Mouse (Mus musculus): ENCODE measurements around the gene Gm10135.
"Not testable (repeated sequence)": the region's sequence is repeated elsewhere in the genome, so short reads cannot be mapped to it uniquely, and the experiment has no call there.

Gene Gm10135

DNA sequence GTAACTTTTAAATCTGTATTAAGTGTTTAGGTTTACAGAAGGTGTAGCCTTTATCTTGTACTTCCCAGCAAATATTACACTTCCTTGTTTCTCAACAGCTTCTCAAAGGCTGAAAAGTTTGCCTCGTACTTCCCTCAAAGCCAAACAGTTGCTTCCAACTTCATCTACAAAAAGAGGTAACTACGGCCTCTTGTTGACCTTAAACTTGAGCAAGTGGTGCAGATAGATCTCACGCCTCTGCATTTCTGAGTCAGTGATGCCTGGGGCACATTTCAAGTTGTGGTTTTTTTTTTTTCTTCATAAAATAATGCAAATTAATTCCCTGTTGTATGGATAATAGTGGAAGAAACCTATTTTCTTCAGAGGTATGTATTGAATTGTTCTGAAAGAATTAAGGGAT, 8.8 kb downstream of the Gm10135 start:
- DNase-seq (ENCODE audit: low read depth, low spot score) = no peak

GRCm38 (mm10) chr5:72960096-72960495, 14.4 kb downstream of the Gm10135 start:
- no peak for DNase-seq (ENCODE audit: low read depth, low spot score)

DNA sequence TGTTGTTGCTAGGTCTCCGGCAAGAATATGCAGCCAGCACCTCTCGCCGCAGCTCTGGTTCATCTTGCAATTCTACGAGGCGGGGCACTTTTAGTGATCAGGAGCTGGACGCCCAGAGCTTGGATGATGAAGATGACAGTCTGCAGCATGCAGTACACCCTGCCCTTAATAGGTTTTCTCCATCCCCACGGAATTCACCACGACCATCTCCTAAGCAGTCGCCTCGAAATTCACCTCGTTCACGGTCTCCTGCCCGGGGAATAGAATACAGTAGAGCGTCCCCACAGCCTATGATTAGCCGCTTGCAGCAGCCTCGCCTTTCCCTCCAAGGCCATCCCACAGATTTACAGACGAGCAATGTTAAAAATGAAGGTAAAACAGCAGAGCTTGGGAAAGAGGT, 17.2 kb downstream of the Gm10135 start:
- no peak for DNase-seq (ENCODE audit: low read depth, low spot score)

DNA sequence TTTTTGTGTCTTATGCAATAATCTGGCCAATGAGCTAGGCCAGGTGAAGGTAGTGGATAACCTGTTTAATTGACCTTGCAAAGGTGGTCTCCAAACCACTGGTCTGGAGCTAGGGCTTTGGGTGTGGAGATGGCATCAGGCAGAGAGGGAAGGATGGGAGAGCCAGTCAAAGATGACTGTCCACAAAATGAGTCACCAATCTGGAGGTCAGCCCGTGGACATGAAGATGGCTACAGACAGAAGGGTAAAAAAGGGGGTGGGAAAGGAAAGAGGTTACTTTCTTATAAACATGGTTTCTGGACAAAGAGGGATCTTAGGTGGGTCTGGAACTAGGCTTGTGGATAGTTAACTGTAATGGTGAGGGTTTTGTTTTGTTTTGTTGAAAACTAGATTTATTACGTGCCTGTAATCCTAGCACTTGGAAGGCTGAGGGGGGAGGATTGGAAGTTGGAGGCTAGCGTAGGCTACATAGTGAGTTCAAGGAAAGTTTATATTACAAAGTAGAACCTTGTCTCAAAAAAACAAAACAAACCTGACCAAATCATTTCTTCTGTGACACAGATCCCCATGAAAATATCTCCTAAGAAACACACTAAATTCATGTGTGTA, 20.4 kb downstream of the Gm10135 start:
- DNase-seq (ENCODE audit: low read depth, low spot score) = no peak

DNA sequence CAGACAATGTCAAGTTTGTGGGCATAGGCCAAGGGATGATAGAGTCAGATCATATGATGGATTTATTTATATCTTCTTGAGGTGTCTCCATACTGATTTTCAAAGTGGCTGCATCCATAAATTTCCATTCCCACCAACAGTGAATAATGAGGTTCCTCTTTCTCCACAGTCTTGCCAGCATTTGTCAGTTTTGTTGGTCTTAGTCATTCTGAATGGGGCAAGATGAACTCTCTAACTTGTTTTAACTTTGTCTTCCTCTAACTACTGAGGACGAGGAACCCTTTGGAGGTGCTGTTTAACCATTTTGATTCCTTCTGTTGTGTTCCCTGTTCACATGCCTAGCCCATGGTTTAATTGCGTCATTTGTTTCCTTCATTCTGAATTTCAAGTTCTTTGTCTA, 24.2 kb downstream of the Gm10135 start:
- DNase-seq (ENCODE audit: low read depth, low spot score) = no peak

DNA sequence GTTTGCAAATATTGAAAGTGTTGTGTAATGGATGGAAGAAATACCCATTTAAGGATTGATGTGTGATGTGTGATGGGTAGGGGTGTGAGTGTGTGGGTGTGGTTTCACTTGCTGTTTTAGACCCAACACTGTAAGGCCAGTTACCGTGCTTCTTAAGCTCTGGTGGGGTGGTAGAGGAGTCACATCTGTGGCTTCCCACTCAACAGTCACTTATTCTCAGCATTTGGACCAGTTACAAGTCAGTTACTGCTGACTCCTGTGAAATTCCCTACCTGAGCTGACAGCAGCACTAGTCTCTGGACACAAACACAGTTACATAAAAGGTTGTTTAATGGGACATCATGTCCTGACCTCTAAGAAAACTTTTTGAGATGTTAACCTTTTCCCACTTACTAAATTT, 26.4 kb downstream of the Gm10135 start:
- no peak for DNase-seq (ENCODE audit: low read depth, low spot score)

- no peak for DNase-seq (ENCODE audit: low read depth, low spot score)
Measured at GRCm38 (mm10) chr5:72940906-72941432, 33.5 kb downstream of the Gm10135 start.

DNA sequence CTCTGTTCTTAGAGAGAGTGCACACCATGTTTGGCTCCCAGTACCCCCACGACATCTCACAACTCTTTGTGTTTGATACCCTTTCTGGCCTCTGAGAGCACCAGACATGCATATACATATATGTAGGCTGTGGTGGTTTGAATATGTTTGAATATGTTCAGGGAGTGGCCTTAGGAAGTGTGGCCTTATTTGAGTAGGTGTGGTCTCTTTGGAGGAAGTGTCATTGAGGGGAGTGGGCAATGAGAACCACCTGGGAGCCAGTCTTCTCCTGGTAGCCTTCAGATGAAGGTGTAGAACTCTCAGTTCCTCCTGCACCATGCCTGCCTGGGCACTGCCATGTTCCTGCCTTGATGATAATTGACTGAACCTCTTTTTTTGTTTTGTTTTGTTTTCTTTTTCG, 35.2 kb downstream of the Gm10135 start:
- no peak for DNase-seq (ENCODE audit: low read depth, low spot score)

- not testable (repeated sequence) for DNase-seq (ENCODE audit: low read depth, low spot score)
Measured at GRCm38 (mm10) chr5:72938421-72938820, 36.1 kb downstream of the Gm10135 start.

DNA sequence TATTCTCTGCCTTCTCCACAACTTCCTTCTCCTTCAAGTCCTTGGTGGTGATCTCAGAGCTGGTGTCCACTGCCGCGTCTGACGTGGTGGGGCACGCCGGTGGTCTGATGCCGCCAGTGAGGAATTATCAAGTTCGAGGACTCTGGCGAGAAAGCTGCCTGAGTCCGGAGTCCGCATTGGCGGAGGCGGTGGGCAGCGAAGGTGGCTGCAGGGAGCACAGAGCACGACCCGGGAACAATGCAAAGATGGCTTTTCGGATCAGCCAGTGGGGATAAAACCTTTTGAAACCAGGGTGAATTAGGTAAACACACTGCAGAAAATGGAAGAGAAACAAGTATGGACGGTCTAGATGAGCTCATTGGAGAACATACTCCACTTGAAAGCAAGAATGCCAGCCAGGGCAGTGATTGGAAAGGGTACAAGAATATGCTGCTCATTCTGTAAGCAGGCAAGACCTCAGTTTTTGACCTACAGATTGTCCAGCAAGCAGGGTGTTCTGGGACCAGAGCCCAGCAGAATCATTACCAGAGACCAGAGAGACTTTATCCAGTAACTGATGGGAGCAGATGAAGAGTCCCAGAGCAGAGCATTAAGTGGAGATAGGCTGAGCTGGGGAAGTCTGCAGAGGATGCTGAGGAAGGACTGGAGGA, 41.4 kb downstream of the Gm10135 start:
- no peak for DNase-seq (ENCODE audit: low read depth, low spot score)

DNA sequence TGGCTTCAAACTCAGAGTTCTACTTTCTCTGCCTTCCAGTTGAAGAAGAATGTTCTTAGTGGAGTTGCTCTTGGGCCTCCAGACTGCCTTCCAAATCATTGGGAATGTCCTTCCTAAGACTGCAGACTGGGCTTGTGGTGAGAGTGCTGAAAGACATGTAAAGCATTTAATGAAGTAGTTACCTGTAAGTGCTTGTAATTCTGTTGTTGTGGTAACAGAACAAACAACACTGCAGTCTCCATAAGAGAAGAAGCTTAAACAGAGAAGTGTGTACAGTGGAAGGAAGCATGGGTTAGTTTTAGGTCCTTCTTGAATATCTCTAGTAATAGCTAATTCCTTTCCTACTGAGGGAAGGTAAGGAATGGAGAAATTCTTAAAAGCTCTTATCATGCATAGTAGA, 47.4 kb downstream of the Gm10135 start:
- DNase-seq (ENCODE audit: low read depth, low spot score) = no peak

DNA sequence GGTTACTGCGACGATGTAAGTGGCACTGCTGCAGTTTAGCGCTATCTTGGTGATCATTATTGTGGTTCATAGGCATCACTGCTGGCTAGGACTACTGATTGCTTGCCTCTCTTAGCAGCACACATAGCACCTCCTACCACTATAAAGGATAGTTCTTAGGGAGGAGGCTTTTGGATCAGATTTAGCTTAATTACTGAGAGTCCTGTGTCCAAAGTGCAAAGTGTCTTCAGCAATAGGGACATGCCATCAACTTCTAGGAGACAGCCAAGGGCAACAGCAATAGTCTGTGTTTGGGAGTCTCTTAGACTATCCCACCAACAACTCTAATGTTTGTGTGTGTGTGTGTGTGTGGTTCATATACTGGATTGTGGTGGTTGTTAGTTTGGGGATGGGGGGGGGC, 51.7 kb downstream of the Gm10135 start:
- no peak for DNase-seq (ENCODE audit: low read depth, low spot score)

DNA sequence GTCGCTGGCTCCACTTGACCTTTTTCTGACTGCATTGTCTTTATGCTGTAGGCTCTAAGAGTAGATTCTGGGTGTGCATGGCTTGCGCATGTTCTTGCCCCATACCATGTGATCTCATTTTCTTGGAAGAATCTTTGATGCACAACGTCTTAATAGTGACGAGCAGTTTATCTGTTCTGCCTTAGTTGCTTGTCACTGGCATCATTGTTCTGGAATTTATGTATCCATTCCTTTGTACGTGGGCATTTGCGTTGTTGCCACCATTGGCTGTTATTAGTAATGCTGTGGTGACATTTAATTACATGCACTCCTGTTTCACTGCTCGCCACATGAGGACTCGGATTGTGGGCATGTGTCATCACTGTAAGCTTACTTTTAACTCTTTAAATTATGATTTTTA, 53.3 kb downstream of the Gm10135 start:
- no peak for DNase-seq (ENCODE audit: low read depth, low spot score)

GRCm38 (mm10) chr5:72920416-72920815, 54.1 kb downstream of the Gm10135 start:
- DNase-seq (ENCODE audit: low read depth, low spot score) = no peak

- no peak for DNase-seq (ENCODE audit: low read depth, low spot score)
Measured at GRCm38 (mm10) chr5:72916851-72917250, 57.7 kb downstream of the Gm10135 start.

DNA sequence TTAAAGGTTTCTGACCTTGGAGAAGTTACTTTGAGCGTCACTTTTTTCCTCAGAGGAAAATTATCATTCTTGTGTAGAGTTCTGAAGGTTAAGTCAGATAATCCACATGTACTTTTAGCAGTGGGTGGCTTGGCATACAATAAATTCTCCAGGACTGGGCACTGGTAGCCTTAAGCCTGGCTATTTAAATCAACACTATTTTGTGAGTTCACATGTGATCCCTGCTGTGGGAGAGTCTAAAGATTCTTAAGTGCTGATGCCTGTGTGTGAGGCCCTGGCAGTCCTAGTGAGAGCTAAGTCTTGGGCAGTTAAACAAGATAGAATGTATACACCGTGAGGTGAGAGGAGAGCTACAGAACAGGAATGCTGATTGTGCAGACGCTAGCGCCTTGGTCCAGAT, 58.5 kb downstream of the Gm10135 start:
- DNase-seq (ENCODE audit: low read depth, low spot score) = no peak
